Mouse (Mus musculus) retina, postnatal 1 day (tissue): ENCODE results near the gene Cep63.

Experiments
- DNase-seq: peaks from one replicate; pipeline ENCODE4 v3.0.0-alpha.2; 2012

Cep63 gene

DNA sequence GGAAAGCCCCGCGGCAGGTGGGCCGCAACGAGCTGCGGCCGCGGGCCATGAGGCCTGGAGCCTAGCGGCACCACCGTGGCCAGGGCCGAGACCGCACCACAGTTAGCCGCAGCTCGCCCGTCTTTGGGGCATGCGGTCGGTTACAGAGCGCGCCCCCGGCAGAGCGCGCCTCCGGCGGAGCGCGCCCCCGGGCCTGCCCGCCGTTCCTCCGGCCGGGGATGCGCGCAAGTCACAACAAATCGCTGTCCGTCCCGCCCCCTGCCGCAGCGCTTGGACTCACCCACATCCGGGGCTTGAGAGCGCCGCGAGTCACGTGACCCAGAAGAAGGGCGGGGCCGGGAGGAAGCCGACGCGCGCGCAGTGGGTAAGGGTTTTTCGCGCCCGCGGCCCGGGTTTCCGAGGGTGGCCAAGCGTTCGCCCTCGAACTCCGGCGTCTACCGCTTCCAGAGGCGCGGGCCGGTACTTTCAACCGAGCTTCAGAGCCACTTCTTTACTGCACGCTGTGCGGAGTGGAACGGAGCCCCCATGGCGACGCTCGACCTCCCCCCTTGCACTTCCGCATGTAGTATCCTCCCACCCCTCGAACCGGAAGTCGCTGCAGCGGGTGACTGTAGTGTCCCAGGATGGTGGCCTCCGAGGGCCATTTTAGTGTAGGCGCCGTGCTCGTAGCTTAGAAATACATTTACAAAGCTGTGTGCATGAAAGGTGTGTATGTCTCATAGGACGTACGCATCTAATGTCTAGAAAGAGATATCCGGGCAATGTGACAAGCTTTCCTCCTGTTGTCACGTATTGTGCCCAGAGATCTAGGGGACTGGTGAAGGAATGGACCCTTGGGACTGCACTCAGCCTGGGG lies at the start of gene Cep63, which contains the start of gene Anapc13:
Cep63 (minus strand) TSS at position 552 of the 856 bp plus-strand sequence.
Anapc13 (plus strand) TSS at position 314 of the 856 bp plus-strand sequence.
- peak; percentile 99 for DNase-seq

DNA sequence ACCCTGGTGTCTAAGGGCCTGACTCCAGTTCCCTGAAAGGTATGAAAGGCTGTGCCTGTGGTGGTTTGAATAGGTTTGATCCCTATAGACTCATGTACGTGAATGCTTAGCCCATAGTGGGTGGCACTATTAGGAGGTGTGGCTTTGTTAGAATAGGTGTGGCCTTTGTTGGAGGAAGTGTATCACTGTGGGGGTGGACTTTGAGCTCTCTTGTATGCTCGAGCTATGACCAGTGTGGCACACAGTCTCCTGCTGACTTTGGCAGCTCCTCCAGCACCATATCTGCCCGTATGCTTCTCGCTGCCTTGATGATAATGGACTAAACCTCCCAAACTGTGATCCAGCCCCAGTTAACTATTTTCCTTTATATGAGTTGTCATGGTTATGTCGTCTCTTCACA lies 49.6 kb upstream of the Cep63 start:
- no peak for DNase-seq

DNA sequence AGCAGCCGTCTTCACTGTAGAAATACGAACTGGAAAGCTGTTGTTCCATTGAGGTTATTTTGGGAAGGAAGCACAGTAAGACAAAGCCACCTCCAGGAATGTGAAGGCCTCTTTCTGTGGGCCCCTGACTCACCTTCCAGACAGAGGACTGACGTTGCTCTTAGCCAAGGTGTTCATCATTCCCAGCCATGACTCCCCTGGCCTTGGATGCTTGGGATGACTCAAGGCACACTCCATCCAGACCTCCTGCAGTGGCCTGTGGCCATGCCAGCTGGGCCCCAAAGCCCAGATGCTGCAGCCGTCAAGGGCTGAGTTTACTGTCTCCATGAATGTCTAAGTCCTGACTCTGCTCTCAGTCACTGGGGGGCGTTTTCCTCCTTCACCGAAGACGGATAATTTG lies 47.0 kb upstream of the Cep63 start:
- no peak for DNase-seq

DNA sequence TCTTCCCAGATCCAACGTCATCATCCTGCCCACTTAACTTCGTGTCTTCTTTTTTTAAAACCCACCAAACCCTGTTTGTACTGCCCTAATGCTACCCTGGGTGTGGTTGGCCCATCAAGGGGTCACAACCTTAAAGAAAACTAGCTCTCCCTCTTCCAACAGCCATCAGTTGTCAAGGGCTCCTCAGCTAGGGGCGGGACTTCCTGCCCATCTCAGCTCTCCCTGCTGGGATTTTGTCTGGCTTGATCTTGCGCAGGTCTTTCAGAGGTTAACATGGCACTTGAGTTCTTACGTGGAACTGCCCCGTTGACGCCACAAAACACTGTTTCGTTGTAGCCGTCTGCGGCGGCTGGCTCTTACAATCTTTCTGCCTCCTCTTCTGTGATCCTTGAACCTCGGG lies 42.6 kb upstream of the Cep63 start:
- DNase-seq, result no peak

DNA sequence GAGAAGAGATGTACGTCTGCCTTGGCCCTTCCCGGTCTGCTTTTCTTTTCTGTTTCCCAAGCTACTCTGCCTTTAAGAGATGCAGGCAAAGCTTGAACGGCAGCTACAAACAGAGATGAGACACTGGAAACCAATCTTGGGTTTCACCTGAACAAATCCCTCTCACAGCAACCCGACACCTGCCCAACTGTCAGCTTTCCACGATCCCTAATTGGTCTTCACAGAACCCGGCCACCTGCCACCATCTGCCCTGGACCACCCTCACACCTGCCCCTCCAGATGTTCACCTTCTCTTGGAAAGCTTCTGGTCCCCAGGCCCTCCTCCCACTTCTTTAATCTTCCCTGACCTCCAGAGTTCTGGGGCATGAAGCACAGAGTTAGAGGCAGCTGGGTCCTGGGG lies 41.8 kb upstream of the Cep63 start:
- DNase-seq, result peak; percentile 35

DNA sequence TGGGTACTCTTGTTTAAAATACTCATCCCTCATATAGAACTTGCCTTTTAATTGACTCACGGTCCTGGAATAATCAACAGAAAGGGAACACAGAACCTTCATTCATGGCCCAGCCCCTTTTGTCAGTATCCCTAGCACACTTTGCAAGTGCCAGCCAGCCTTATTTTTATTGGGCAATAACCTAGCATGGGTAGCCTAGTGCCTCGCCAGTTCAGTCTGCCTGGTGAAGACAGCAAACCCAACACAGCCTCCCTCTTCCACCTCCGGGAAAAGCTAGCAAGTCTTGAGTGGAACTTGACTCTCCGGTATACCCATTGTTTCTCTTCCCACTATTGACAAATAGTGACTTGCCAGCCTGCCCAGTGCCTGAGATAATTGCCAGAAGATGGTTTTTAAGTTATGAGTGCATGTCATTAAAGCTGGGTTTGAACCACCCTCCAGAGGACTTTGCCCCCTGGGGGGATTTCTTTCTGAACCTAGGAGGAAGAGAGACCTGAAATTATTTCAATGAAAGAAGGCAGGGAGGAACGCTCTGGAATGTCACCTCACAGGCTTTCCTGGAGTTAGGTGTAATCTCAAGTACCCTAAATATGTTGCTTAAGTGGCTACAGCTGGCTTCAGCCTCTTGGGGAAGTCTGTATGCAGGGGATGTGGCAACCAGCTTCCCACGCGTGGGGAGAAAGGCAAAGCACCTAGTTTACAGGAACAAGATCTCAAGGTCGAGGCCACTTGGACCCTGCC lies 30.2 kb upstream of the Cep63 start:
- no peak for DNase-seq

DNA sequence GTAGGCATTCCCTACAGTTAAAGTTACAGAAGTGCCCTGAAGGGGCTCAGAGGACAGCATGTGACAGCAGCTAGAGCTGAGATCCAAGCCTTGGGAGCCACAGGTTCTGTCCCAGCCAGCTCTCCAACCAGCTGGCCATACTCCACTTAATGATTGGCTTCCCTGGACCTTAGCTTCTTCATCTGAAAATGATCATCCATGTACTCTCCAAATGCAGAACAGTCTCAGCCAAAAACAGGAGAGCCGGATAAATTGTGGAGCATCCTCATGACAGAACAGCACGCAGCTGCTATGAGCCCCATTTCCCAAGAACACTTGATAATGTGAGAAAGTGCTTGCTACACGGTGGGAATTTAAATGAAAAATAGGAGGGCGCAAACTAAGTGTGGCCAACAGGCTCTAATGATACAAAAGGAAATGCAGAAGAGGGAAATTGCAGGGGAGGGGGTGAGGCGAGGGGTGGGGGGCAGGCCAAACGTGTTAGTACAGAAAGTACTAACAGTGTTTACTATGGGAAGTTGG lies 24.9 kb upstream of the Cep63 start:
- DNase-seq, result no peak

DNA sequence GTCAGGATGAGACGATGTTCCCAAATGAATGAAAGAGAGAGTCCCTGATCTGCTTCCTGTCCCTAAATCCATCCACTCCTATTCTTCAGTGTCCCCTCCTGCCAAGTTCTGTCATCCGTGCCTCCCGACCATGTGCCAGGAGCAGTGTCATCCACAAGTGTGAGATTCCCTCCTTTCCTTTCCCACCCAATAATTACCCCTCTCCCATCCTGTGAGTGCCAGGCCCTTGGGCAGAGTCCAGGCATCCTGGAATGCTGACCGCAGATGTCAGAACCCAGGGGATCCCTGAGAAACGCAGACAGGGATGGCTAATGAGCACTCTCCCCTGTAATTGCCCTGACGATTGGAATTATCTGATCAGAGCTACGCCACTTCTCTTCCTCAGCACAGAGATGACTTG lies 24.3 kb upstream of the Cep63 start:
- peak; percentile 42 for DNase-seq

DNA sequence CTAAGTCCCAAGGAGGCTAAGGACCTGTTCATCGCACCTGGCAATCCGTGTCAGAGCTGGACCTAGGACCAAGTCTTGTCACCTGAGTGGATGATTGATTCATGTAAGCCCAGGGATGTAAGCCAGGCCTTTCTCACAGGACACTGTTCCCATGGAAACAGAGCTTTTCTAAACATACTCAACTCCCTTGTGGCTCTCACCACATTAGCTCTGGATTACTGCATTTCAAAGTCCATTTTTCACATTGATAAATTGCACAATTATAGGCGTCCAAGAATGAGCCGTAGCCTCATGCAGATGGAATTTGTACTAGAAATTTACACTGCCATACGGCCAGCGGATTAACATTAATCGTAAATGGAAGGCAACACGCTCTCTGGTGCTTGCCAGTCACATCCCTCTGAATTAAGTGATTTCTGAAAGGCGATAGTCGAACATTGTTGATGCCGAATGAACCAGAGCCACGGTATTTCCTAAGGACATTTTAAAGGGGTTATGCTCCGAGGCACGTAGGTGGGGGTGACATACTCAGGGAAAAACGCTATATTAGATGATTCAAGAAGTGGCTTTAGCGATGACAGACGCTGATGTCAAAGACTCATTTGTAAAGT lies 23.7 kb upstream of the Cep63 start:
- peak; percentile 41 for DNase-seq

DNA sequence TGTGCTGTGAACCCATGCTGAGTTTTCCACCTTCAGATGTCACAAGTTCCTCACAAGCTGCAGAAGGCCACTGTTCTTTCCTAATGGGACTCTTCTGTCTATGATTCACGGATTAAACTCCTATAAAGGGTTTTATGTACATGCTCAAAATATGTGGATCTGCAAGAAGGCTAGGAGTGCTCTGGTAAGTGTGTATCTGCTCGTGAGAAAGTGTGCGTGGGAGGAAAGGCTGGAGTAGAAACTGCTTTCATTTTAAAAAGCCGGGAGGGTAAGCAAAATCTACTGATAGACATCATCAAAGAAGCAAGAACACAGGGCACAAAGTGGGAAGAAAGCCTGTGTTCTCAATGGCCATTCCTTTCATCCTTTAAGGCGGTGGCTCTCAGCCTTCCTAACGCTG lies 20.7 kb upstream of the Cep63 start:
- no peak for DNase-seq

DNA sequence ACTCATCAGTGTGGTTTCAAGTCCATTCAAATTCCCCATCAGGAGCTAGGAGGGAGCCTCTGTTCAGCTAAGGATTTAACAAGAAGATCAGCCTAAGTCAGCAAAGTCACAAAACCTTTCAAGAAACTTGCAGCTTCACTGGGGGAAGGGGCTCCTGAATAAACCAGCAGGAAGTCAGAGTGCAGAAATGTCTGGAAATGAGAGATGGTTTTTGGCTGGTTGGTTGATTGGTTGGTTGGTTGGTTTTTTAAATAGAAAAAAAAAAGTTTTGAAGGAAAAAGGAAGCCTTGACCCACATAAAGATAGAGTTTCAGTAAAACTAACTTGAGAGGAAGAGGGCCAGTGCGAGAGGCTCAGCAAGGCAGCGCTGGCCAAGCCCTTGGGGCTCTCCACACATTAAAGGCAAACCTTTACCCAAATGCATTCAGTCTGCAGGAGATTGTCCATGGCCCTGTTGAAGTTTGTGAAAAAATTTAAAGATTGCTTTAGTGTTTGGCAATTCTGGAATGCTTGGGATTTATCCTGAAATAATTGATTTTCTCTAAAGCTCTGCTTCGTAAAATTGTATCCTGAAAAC lies 18.9 kb upstream of the Cep63 start:
- DNase-seq, result no peak

DNA sequence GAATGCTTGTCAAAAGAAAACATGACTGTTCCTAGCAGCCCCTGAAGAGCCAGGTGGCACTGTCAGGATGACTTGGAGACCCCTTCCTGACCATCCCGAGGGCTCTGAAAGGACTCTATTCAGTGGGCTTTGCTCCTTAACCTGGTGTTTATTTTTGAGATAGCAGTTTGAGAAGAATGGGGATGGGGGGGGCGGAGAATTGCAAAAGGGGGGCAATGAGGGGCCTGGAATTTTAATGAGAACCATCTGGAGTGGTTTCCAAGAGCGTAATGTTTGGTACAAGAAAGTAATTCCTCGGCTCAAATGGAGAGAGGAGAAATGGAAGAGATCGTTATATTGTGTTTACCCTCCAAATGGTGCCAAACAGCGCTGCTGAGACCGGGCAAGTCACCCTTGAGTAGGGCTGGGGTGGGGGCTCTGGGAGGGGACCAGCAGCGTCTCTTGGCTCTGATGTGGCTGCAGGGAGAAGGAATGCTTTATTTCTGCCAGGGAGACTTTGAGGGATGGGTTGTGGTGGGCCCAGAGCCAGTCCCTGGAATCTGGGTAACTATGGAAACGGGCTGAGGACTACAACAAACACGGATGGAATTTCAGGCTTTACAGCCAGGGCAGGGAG lies 17.3 kb upstream of the Cep63 start:
- peak; percentile 80 for DNase-seq

DNA sequence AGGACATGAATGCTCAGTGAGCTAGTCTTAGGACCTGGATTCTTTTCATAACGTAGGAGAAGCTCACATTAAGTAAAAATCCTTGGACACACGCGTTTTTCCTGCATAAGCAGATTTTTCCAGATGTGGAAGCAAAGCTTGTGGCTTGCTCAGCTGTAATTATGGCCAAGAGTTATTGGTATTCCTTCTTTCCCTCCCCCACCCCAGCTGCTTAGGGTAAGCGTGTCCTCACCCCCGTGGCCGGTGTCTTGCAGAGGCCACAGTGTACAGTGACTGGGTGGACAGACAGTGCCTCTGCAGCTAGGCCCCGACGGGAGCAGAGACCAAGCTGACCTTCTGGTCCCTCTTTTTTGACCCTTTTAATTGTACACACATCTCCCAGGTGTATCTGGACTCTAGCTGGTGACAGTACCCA lies 16.7 kb upstream of the Cep63 start:
- DNase-seq, result peak; percentile 31

DNA sequence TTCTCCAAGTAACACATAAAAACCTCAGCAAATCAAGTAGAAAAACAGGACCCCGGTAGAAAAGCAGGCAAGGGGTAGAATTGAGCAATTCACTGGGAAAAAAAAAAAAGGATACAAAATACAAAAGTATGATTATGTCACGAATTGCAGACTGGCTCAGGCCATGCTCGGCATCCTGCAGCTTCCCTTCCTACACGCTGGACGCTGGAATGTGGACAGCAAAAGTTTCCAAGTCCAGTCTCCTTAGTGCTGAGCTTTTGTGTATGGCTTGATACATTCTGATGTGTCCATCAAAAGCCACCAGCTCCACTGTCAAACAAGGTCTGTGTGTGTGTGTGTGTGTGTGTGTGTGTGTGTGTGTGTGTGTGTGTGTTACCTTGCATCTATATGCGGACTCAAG lies 15.2 kb upstream of the Cep63 start:
- DNase-seq, result no peak

DNA sequence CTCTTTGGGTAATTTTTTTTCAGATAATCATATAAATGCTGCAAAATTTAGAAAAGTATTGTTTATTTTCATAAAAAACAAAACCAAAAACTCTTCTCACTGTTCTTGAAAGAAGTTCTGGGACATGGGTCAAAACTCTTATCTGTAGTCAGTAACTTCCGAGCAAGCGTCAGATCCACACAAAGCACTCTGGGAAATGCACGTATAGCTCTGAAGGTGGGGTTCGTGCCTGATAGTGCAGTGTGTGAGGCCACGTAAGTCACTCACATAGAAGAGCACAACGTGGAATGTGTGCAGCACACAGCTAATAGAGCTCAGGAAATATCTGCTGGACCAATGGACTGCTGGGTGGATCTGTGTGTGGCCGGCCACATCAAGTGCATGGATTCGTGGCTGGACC lies 13.2 kb upstream of the Cep63 start:
- no peak for DNase-seq

DNA sequence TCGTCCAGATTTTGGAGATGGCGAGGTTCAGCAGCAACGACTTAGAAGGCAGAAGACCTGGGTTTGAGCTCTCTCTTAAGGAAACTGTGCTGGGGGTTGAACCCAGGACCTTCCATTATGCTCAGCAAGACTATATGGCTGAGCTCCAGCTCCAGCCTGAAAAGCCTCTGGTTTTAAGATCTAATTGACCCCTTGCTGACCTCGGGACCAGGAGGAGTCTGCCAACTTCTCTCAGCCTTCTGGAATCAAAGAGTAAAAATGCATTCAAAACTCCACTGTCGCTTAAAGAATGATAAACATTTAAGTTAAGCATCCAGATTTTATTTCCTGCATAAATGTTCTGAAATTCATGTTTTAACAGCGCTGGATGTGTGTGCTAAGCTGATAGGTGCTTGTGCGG lies 12.6 kb upstream of the Cep63 start:
- no peak for DNase-seq

DNA sequence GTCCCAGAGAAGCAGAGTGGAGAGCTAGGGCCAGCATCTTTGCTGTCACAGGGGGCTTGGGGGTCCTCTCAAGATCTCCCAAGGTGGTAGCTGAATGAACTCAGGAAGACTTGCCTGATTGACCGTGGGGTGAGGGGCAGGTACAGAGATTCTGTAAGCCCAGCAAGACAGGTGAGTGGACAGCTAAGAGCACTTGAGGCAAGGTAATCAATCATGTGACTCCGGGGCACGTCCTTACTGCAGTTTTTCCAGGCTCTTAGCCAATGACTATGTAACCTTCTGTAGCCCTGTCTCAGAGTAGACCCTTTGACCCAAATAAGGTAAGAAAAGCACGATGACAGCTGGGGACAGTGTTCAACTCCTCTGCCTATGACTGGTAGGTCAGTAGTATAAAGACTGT lies 10.8 kb upstream of the Cep63 start:
- no peak for DNase-seq

DNA sequence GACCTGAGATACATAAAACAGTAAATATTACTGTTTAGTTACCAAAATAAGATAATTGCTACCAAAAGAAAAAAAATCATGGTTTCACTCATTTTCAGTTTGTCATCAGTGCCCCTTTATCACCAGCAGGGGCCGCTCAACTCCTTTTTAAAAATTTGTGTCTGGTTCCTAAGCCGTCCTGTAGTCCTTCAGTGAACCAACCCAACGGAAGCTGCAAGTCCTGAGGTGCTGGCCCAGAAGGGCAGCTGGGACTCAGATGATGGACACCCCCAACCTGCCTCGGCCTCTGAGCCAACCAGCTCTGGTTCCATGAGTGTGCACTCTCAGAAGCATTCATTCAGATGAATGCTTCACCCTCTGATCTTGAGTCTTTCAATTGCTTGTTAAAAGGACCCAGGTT lies 10.2 kb upstream of the Cep63 start:
- peak; percentile 81 for DNase-seq

DNA sequence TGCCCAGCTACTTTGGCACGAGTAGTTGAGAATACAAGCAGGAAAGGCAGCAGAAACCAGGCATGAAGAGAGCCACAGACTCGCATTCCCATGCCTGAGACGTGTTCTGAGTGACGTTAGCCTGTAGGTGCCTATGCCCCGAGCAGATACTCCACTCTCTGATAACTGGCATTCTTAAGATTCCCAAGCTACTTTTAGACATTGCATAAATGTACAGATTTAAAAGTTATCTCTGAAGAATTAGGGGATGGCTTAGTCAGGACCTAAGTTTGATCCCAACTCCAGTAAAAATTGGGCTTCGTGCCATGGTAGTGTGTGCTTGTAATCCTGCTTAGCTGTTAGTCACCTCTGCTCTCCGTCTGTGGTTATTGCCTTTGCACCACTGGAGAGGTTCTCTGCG lies 8.1 kb upstream of the Cep63 start:
- DNase-seq, result no peak

DNA sequence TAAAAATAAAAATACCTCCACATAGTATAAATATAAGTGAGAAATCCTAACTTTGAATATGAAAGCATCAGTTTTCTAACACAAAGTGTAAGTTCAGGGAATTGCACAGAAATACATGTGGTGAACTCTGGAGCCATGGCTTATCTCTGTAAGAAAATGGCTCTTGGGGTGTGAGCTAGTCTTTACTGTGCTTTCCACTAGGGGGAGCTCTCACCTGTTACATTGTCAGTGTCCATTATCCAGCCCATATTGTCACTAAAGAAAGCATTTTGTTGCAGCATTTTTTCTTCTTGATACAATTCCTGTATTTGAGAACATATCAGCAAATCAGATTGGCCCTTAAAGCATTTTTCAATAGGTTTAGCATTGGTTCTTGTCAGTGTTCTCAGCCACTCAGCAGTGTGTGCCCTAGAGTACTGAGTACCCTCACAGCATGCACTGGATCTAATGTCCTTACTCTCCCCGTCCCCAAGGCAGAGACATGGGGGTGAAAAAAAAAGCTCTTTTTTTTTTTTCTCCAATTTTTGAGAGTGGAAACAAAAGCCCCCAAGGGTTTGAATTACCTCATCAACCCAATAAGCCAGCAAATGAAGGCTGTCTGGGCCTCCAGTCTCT lies 6.7 kb upstream of the Cep63 start:
- peak; percentile 84 for DNase-seq

DNA sequence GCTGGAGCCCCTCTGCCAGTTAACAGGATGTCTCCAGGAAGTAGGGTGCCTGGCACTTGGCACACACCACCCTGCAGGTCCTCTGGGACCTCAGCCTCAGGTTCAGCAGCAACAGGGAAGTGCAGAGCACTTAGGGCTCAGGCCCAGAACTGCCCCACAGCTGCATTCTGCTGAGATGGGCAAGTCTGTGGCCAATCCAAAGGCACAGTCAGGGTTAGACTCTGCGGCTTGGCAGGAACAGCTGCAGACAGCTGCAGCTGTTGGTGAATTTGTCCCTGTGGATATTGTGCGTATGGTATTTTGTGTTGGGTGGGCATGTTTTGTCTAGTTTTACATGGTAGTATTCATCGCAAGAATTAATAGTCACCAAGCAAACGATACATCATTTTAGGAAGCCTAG lies 5.8 kb upstream of the Cep63 start:
- no peak for DNase-seq

DNA sequence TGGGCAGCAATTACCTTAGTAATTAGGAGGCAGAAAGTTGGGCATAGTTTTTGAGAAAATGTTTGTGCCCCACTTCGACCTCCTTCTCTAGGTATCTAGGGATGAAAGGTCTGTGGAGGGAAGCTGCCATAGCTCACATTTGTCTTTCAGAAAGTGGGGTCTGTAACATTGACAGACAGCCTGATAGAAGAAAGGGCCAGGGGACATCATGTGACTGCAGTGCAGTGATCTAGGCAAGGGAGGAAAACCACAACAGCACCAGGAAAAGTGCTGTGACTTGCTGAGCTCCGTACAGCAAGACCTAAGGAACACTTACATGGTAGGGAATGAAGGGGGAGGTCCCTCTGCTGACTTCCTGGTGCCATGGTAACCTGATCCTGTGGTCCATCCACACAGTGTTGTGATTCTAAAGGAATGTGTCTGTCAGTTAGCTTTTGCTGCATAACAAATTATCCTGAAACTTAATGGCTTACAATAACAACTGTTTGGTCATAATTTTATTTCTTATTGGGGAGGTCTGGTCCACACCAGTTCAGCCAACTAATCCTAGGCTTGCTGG lies 5.3 kb upstream of the Cep63 start:
- DNase-seq, result no peak
